Comparison of ENCODE assay signal across 14 mouse cellular contexts in the genomic region with DNA sequence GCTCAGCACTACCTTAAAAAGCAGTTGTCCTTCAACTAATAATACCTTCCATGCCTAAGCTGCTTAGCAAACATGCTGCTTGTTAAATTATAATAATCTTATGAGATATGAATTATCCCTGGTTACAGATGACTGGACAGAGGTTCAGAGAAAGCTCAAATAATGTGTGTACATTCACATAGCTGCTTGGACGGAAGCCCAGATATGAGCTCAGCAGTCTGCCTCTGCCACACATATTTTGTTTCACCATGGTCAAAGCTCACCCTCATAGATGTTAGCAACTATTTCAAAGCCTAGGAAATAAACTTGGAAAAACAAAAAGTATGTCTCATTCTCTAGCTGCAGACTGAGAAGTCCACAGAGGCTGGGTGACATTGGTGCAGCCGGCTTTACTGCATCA.
A peak's percentile ranks its signal among the peaks of the same experiment; 100 is the strongest.
DNase-seq lines count a peak whose midpoint lies in the region; ATAC-seq and TF ChIP-seq lines count a peak whose summit lies in the region.
"Had no signal": no experiment of that assay in that cellular context is flagged by ENCODE, and none has a peak within 500 bp of the region (broad histone marks: within the 10 kb centered on the region; RNA-seq: fewer than 3 reads in every experiment).

No protein-coding gene starts in this region.

- H3K9ac ChIP-seq in hindbrain, postnatal 0 days (replicated peaks; ENCODE audit: low read length), result no peak overlapping the region
- H3K9ac ChIP-seq in hindbrain, embryonic 16.5 days (ENCODE audit: low read depth, low read length), result no peak overlapping the region
- H3K9ac ChIP-seq in lung, embryonic 15.5 days, result no peak overlapping the region
- H3K9ac ChIP-seq: liver, embryonic 14.5 days had no signal

- H3K27me3 ChIP-seq in hindbrain, postnatal 0 days (ENCODE audit: insufficient read depth, low read length), result no peaks in the 10 kb centered on the region
- H3K27me3 ChIP-seq in hindbrain, embryonic 16.5 days (replicated peaks; ENCODE audit: control insufficient read depth, insufficient read depth, low read length), result no peaks in the 10 kb centered on the region
- H3K27me3 ChIP-seq in lung, embryonic 15.5 days, result 0 out of 2 replicates have a peak, but pooled peaks cover 2% of the 10 kb centered on the region

- DNase-seq in hindbrain, postnatal 0 days (ENCODE audit: low spot score), result peak; percentile 36
- no peak for DNase-seq in lung, adult 18-20 months
- DNase-seq in NIH3T3 (ENCODE audit: low read depth), result peak; percentile 85
- peak; percentile 36 to 47 for DNase-seq in lung, postnatal 4 days
- no peak for DNase-seq in left cerebral cortex, postnatal 4 days
- DNase-seq: cerebellum, adult 9-10 months; embryo, embryonic 11 days; heart, postnatal 4 days; midbrain, embryonic 14.5 days; thymus, postnatal 14 days had no signal

- no peak overlapping the region for H3K4me2 ChIP-seq in hindbrain, postnatal 0 days (ENCODE audit: low read depth, low read length)
- H3K4me2 ChIP-seq in hindbrain, embryonic 16.5 days (ENCODE audit: low read length), result no peak overlapping the region
- H3K4me2 ChIP-seq in lung, embryonic 15.5 days, result no peak overlapping the region

- H3K27ac ChIP-seq in hindbrain, postnatal 0 days, result no peak overlapping the region
- H3K27ac ChIP-seq in hindbrain, embryonic 16.5 days (ENCODE audit: low read depth, low read length), result no peak overlapping the region
- no peak overlapping the region for H3K27ac ChIP-seq in lung, embryonic 15.5 days
- H3K27ac ChIP-seq: layer of hippocampus, adult 2 months; liver, embryonic 14.5 days had no signal

- H3K4me1 ChIP-seq in hindbrain, postnatal 0 days (ENCODE audit: insufficient read depth, low read length), result no peaks in the 10 kb centered on the region
- no peaks in the 10 kb centered on the region for H3K4me1 ChIP-seq in hindbrain, embryonic 16.5 days (ENCODE audit: control insufficient read depth, insufficient read depth, low read depth, low read length)
- peaks cover 15% of the 10 kb centered on the region for H3K4me1 ChIP-seq in lung, embryonic 15.5 days

- H3K4me3 ChIP-seq in hindbrain, postnatal 0 days (ENCODE audit: low read length), result no peak overlapping the region
- H3K4me3 ChIP-seq in hindbrain, embryonic 16.5 days (ENCODE audit: low read length), result no peak overlapping the region
- no peak overlapping the region for H3K4me3 ChIP-seq in lung, embryonic 15.5 days
- H3K4me3 ChIP-seq: layer of hippocampus, adult 2 months had no signal

- H3K9me3 ChIP-seq in hindbrain, postnatal 0 days (ENCODE audit: low read length), result no peaks in the 10 kb centered on the region
- no peaks in the 10 kb centered on the region for H3K9me3 ChIP-seq in hindbrain, embryonic 16.5 days (ENCODE audit: control insufficient read depth, low read length)
- no peaks in the 10 kb centered on the region for H3K9me3 ChIP-seq in lung, embryonic 15.5 days

- intact Hi-C loops in left cerebral cortex, postnatal 4 days (cut with DNase I), result no loop called here

- 67% methylated on average over 2 of the region's 2 CpGs for WGBS in hindbrain, postnatal 0 days
- whole genome bisulfite sequencing in hindbrain, embryonic 16.5 days, result 68% methylated on average over 2 of the region's 2 CpGs
- 30% methylated on average over 2 of the region's 2 CpGs for WGBS in lung, embryonic 15.5 days

- no peak for ATAC-seq in hindbrain, postnatal 0 days
- ATAC-seq in hindbrain, embryonic 16.5 days, result no peak
- ATAC-seq in lung, embryonic 15.5 days (ENCODE audit: borderline replicate concordance, extremely low read depth, low FRiP score, low TSS enrichment), result peak; percentile 87; the same call in 1 of the 2 replicates

- H3K36me3 ChIP-seq in hindbrain, postnatal 0 days (ENCODE audit: insufficient read depth, low read length), result no peaks in the 10 kb centered on the region
- H3K36me3 ChIP-seq in hindbrain, embryonic 16.5 days (ENCODE audit: control insufficient read depth, insufficient read depth, low read length), result no peaks in the 10 kb centered on the region
- H3K36me3 ChIP-seq in lung, embryonic 15.5 days, result no peaks in the 10 kb centered on the region

- no peak for TF ChIP-seq CTCF in hindbrain, postnatal 0 days (IDR thresholded peaks at IDR 0.05; ENCODE audit: low read depth)

Comparison
In these comparisons a context has a peak if more than half of its experiments do, and no peak if none do; other contexts are left out.
1. DNase-seq: peak in hindbrain, postnatal 0 days (single experiment), NIH3T3 (single experiment) and lung, postnatal 4 days (2 of 2); none in lung, adult 18-20 months (0 of 2) and left cerebral cortex, postnatal 4 days (single experiment).